Mouse (Mus musculus) small intestine, adult 2 months (tissue): ENCODE data around the gene Ttll1.

Experiments used
- CTCF ChIP-seq: fragments of 200-500 bp; IDR thresholded peaks from 2 replicates; pipeline ENCODE4 v1.5.1; 2012; ENCODE audit warnings: low read depth, mild to moderate bottlenecking, control low read depth, inconsistent platforms, low read length, moderate library complexity, mixed read lengths; ENCODE audit not compliant: insufficient replicate concordance, insufficient read length; ENCODE audit errors: extremely low read depth
- POLR2A ChIP-seq: fragments of 200-500 bp; IDR thresholded peaks from 2 replicates; pipeline ENCODE4 v1.6.1; 2012; ENCODE audit warnings: low read depth, mild to moderate bottlenecking, control low read depth, inconsistent platforms, low read length, moderate library complexity

GRCm38 (mm10) chr15:83445383-83445782 is 65.3 kb downstream of the Ttll1 start:
- TF ChIP-seq POLR2A = no peak
- no peak for TF ChIP-seq CTCF
